Mouse (Mus musculus): ENCODE results near the gene Tectb.

Gene Tectb

DNA sequence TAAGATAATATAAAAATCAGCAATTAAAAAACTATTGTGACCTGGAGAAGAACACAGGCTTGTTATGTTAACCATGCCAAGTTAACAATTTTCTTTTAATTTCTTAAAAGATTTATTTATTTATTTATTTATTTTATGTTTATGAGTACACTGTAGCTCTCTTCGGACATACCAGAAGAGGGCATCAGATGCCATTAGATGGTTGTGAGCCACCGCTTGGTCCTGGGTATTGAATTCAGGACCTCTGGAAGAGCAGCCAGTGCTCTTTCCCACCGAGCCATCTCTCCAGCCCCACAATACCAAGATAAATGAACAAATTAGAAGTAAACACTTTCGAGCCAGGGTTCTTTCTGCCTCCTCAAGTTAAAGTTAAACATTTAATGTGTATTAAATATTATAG lies 28.1 kb downstream of the Tectb start:
- no peak for DNase-seq (ENCODE audit: low spot score in 2 of 2)

DNA sequence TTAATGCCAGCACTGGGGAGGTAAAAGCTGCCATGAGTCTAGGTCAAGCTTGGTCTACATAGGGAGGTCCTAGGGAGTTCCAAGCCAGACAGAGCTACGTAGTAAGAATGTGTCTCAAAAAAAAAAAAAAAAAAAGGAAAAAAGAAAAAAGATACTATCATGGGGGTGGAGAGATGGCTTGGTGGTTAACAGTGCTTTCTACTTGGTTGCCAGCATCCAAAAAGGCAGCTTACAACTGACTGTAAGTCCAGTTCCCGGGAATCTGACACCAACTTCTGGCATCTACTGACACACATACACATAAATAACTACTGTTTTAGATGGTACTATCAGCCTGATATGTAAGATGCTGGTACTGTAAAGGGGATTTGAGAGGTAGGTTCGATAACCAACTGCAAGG lies 28.6 kb downstream of the Tectb start:
- no peak for DNase-seq (ENCODE audit: low spot score in 2 of 2)

DNA sequence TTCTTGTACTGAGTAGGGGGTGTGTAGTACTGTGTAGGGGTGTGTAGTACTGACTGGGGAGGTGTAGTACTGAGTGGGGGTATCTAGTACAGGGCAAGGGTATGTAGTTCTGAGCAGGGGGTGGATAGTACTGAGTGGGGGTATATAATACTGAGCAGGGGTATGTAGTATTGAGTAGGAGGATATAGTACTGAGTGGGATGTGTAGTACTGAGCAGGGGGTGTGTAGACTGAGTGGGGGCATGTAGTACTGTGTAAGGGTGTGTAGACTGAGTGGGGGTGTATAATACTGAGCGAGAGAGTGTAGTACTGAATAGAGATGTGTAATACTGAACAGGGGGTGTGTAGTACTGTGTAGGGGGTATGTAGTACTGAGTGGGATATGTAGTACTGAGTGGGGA lies 31.2 kb downstream of the Tectb start:
- no peak for DNase-seq (ENCODE audit: low spot score in 2 of 2)

DNA sequence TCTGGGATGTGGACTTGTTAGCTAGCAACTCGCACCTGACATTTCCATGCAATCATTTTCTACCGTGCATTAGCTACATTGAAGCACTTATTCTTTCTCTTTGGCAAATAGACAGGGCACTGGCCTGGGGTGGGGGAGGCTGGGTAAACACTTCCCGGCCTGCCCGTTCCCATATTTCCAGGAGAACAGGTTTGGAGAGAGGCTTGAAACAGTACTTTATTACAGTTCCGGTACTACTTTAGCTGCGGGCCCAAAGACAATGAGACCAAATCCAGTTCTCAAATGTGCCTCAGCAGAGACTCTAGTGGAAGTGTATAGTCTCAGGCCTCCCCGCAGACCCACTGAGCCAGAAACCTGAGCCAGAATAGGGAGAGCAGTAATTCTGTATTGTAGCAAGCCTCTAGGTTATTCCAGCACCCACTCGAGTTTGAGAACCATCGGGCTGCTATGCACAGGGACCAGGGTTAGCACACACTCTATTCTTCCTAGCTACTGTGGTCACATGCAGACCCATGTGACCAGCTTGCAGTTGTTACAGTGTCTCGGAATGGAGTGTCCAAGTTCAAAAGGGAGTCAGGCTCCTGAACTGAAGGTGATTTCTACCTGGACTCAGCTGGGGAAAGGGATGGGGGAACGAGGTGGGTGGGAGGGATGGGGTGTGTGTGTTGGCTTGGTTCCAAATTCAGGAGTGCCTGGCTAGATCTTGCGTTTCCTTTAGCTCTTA lies 33.2 kb downstream of the Tectb start:
- DNase-seq (ENCODE audit: low spot score in 2 of 2): no peak

DNA sequence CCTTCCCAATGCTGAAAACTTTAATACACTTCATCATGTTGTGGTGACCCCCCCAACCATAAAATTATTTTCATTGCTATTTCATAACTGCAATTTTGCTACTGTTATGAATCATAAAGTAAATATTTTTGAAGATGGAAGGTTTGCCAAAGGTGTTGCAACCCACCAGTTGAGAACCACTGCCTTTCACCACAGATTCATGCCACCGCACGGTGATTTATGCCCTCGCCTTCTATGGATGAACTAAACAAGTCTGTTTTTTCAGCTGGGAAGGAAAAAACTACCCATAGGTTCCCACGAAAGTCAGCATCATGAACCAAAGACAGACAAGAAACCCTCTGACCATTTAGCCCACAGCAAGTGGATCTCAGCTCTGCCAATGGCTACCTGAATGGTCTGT lies 36.3 kb downstream of the Tectb start:
- DNase-seq (ENCODE audit: low spot score in 2 of 2): no peak

DNA sequence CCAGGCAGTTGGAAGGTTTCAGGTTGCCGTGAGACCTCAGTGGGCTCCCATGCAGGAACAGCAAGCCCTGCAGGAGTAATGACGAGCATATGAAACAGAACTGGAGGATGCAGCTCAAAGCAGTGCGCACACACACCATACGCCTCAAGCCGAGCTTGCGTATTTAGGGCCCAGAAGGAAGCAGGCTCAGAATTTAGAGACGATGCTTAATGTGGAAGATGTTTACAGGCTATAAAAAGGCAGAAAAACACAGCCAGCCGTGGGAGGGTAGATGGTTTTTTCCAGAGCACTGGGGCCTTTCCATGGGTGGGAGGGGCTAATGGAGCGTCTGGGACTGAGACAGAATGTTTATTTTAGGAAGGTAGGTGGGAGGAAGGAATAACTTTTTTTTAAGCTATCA lies 36.8 kb downstream of the Tectb start:
- no peak for DNase-seq (ENCODE audit: low spot score in 2 of 2)

DNA sequence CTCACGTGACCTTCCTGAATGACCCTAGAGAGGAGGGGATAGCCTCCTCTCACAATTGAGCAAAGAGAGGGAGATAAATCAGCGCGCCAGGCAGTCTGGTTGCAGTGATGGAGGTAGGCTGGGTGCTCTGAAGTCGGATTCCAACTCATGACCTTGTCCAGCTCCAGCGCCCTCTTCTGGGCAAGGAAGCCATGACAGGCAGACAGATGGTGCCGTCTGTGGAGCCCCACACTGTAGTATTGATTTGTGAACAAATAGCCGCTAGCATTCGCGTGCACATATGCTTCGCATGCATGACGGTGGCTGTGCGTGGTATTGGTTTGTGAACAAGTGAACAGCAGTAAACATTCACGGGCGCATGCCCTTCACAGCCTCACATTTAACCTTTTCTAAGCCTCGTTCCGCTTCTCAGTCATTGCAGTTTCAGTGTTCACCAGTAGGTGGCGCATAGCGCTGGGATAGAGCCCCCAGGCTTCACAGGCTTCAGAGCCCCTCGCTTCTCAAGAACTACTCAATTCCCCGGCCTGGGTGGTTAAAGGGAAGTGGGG lies 37.7 kb downstream of the Tectb start:
- peak; percentile 82 to 91 for DNase-seq (ENCODE audit: low spot score in 2 of 2)

DNA sequence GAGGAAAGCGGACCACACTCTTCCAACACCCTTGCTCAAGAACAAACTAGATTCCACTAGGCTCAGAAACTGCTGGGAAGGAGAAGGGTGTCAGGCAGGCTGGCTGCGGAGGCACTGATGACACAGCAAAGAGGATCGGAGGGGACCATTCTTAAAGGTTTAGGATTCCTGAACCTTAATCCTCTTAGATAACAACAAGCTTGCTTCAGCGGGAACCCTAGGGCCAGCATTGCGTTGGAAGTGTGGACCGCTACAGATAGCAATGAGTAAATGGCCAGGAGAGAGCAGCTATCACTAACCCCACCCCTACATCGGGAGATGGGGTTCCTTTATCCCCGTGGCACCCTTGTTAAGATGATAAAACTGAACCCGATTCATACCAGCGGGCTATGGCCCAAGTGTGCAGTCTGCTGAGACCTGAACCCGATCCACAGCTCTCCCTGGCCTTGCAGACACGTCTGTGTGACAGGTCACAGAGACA lies 38.2 kb downstream of the Tectb start:
- DNase-seq (ENCODE audit: low spot score in 2 of 2): no peak

DNA sequence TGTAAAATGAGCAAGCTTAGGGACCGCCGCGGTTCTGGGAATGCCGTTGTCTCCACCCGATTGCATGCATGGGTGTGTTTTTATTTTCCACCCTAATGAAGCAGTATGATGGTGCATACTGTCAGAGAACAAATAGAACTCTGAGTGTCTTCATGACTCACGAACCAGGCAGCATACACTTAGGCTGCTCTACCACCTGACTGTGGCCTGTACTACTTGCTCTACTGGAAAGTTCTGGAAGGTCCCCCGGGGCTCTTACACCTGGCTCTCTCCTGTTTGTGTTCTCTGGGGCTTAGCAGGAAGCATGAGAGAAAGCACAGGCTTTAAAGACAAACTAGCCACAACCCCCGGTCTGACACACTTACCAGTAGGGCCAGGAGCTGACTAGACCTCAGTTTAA lies 38.8 kb downstream of the Tectb start:
- no peak for DNase-seq (ENCODE audit: low spot score in 2 of 2)

DNA sequence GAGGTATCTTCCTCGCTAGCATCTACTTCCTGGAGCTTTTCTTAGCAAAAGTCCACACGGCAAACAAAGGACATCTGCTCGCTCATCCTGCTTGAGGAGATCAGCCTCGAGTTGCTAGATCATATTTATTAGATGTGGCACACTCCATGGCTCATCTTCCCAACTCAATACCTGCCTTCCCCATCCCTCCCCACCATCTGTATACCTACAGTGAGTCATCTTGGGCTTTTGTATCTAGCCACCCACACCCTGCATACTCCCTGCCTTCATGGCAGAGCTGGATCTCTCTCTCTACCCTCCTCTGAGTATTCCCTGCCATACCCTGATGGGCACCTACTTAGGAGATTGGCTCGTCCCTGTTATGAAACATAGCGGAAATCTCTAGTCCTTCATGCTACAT lies 40.7 kb downstream of the Tectb start:
- DNase-seq (ENCODE audit: low spot score in 2 of 2): no peak

DNA sequence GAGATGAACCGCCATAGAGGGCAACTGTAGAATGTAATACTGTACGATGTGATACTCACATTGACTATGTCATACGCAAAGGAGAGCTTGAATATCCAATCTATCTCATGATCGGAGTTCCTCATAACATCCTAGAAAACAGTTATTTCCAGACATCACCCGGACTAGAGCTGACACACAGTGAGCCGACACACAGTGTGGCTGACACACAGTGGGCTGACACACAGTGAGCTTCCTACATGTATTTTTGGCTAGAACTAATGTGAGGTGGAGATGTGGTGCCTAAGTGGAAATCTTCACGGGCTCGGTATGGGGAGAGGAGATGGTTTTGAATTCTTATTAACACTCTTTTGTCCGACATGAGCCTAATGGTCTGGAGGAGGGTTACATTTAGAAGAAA lies 41.7 kb downstream of the Tectb start:
- DNase-seq (ENCODE audit: low spot score in 2 of 2): no peak

DNA sequence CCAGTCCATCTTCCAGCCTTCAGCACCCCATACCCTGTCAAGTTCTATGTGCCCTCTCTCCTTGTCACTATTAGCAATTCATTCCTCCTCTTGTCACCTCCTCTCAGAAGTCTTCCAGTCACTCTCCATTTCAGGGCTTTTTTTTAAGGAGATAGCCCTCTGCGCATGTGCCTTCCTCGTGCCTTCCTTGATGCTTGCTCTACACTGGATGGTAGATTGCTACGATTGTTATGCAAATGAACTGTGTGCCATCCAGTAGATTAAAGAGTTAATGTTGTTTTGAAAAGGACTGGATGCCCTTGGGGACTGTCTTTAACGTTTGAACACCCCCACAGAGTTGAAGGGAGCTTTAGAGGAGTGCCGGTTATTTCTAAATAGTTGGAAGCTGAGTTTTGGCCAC lies 46.1 kb downstream of the Tectb start:
- no peak for DNase-seq (ENCODE audit: low spot score in 2 of 2)

DNA sequence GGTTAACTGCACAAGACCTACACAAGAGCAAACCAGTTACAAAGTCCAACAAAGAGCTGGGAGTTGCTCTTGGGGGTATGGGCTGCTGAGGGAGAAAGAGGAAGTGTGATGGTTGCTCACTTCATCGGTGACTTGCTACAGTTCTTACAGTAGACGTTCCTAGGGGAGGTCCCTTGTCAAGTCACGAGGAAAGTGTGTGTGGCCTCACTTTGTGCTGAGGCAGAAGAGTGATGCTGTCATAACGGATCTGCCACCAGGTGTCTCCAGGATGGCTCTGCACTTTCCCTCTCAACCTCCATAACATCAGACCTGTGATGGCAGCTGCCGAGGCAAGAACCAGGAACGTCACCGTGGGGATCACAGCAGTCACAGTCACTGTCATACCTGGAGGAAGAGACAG lies 46.6 kb downstream of the Tectb start:
- DNase-seq (ENCODE audit: low spot score in 2 of 2): no peak

DNA sequence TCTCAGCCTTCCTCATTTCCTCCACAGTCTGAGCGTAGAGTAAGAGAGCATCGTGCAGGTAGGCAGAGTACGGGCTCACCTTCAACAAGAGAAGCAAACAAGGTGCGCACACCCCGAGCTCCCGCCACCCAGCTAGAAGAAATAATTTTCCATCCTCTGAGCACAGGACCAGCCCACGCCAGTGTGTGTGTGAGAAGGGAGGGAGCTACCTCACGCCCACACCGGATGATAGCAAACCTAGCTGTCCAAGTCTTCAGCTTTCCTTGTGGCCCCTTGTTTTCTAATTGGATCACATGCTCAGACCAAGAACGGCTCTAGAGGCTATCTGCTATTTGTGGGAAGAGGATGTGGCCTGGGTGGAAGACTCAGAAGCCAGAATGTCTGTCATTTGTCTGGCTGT lies 50.5 kb downstream of the Tectb start:
- no peak for DNase-seq (ENCODE audit: low spot score in 2 of 2)

DNA sequence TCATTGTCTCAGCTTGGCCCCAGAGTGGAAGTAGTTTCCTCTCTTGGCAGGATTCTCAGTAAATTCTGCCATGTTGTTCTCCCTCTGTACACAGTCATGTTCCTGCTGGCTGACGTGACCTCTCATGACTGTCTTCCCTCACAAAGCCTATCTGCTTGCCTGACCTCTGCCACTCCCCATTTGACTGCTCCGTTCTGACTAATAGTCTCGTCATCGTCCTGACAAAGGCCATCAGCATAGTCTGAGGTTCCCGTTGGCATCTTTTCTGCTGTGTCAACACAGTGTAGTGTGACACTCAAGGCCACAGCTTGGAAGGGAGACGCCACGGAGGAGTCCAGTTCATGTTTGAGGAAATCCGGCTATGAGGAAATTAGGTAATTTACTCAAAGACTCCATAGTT lies 51.6 kb downstream of the Tectb start:
- DNase-seq (ENCODE audit: low spot score in 2 of 2): no peak

DNA sequence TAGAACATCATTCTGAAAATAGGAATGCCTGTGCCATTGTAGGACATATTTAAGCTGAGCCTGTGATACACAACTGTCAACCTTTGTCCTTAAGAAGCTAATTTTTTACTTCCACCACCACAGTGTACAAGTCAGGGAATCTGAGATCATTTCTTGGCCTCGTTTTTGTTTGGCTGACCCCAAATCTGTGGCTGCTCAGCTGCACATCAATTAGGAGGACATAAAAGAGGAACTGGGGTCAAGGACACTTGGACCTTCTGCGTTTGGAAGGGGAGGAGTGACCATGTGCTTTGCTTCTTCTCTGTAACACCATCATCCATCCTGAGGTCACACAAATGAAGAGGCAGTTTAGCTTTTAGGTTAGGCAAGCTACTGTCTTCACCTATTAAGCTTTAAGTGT lies 55.5 kb downstream of the Tectb start:
- no peak for DNase-seq (ENCODE audit: low spot score in 2 of 2)

DNA sequence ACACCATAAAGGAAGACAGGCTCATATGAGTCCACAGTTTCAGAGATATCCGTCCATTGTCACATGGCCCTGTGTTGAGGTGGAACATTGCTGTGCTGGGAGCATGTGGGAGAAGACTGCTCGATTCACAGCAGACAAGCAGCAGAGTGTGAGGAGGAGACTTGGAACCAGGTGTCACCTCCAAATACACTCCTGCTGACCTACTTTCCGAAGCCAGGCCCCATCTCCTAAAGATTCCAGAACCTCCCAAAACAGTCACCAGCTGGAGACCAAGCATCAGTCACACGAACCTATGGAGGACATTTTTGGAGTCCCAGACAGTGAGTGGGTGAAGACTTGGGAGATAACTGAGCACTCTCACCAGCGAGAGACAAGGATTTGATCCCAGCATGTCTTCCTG lies 56.0 kb downstream of the Tectb start:
- DNase-seq (ENCODE audit: low spot score in 2 of 2): no peak

DNA sequence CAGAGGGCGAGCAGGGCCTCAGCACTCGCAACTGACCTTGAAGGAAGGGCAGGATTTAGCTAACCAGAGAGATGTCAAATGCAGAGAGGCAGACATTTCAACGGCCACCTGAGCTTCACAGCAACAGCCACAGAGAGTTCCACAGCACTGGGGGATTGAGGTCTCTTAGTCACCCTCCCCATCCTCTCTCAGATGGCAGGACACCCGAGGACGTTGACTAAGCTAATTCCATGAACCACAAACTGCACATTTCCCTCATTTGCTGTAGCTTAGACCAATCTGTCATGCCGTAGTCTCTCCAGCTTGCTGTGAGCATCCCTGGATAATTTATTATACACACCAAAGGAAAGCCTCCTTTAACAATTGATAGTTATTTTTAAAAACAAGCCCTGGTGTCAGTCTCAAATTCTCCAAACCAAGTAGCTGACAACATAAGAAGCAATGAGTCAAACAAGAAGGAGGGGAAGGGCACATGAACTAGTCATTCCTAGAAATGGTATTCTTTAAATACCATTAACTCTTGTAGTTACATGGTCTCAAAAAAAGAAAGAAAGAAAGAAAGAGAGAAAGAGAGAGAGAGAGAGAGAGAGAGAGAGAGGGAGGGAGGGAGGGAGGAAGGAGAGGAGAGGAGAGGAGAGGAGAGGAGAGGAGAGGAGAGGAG lies 59.4 kb downstream of the Tectb start:
- DNase-seq (ENCODE audit: low spot score in 2 of 2): no peak

DNA sequence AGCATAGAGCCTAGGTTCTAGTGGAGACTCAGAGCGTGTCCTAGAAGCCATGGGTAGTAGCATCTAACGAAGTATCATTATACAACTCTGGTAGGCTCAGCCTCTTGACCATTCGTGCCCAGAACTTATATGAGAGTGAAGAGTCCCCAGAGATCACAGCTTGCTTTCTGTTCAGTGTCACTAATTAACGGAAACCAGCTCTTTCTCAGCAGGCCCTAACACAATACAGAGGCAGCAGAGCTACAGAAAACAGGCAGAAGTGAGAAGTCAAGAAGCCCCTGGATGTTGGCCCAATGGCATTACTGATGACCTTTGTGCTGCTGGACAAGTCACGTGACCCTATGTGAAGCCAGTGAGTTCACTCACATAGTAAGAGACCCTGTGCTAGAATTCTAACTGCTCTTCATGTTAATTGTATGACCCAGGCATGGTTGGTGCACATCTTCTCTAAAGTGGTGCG lies 60.7 kb downstream of the Tectb start, which contains the start of gene Gucy2g:
Gene Gucy2g, minus strand, starts transcription at position 51 of the 460 bp plus-strand sequence.
- no peak for DNase-seq (ENCODE audit: low spot score in 2 of 2)

DNA sequence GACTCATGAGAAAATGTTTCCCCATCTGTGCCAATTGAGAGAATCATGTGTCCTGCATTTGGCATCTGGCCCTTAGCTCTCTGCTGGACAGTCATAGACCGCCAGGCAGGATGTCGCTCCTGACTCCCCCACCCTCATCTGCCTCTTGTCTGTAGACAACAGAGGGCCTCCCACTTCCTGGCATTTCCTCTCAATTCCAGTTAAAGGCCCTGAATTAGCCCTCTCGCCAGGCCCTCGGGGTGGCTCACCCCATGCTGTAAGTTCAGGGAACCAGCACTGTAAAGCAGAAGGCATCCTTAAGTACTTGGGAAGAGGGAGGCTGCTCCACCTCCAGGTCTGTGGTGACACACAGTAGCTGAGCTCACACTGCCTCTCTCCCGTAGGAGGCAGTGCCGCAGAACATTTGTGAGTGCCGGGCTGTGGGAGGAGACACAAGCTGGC lies 64.3 kb downstream of the Tectb start:
- DNase-seq (ENCODE audit: low spot score in 2 of 2): peak in 1 of 2 experiments; percentile 18

All from cerebellum, postnatal 4 days (tissue).